Mouse (Mus musculus) thymus, adult 2 months (tissue): Measurements from ENCODE around the gene Ddx21.

ENCODE experiments used
- CTCF ChIP-seq: fragments of 200-500 bp; IDR thresholded peaks from 2 replicates; pipeline ENCODE4 v1.5.1; 2012; ENCODE audit warnings: mild to moderate bottlenecking, control low read depth, low read length, moderate library complexity, borderline replicate concordance; ENCODE audit not compliant: control insufficient read depth, poor library complexity, insufficient read depth; ENCODE audit errors: extremely low read depth
- POLR2A ChIP-seq: fragments of 200-500 bp; IDR thresholded peaks from 2 replicates; pipeline ENCODE4 v1.6.1; 2012; ENCODE audit warnings: mild to moderate bottlenecking, low read length, control low read depth, moderate library complexity; ENCODE audit not compliant: control insufficient read depth, poor library complexity, insufficient read depth; ENCODE audit errors: extremely low read depth

GRCm38 (mm10) chr10:62550787-62551300 lies 51.2 kb downstream of the Ddx21 start:
- TF ChIP-seq POLR2A = no peak
- TF ChIP-seq CTCF = no peak
